Mouse (Mus musculus): ENCODE data around the gene Ttc7b.

- TF ChIP-seq GATA1 (IDR thresholded peaks at IDR 0.05; ENCODE audit: low read length) (no peak), TAL1 (IDR thresholded peaks at IDR 0.05; ENCODE audit: low read length) (no peak)
Observed at GRCm38 (mm10) chr12:100535028-100535427, 14.4 kb upstream of the Ttc7b start.

Measured in erythroblast, embryonic 14.5 days (primary cell).